Mouse (Mus musculus) G1E (cell line): ENCODE results near the gene Pfdn4. TPM values are rescaled to one million over a fixed set of nuclear protein-coding genes. Genes with fewer than 3 reads are reported as not detected.
A peak's percentile ranks its signal among the peaks of the same experiment; 100 is the strongest.

Source experiments
- ATAC-seq: 2 replicates; pipeline ENCODE4 v1.8.0; 2016; ENCODE audit warnings: mild to moderate bottlenecking; ENCODE audit not compliant: insufficient number of reproducible peaks, poor library complexity, low FRiP score, severe bottlenecking; ENCODE audit errors: extremely low read depth
- DNase-seq: peaks from one replicate; pipeline ENCODE4 v3.0.0; 2012; ENCODE audit warnings: low spot score
- H3K27me3 ChIP-seq: 2 replicates; pipeline ENCODE4 v1.6.1; 2012; ENCODE audit warnings: mild to moderate bottlenecking, low read length, inconsistent platforms; ENCODE audit not compliant: insufficient read depth
- H3K36me3 ChIP-seq: replicated peaks from 2 replicates; pipeline ENCODE3; 2012; ENCODE audit warnings: mild to moderate bottlenecking, inconsistent platforms
- H3K4me1 ChIP-seq: 2 replicates; pipeline ENCODE4 v1.6.1; 2012; ENCODE audit warnings: low read depth, low read length, inconsistent platforms, mixed read lengths; ENCODE audit not compliant: insufficient read depth
- H3K4me3 ChIP-seq: 2 replicates; pipeline ENCODE4 v1.5.1; 2012; ENCODE audit warnings: low read depth, mild to moderate bottlenecking, inconsistent platforms, low read length, moderate library complexity, mixed read lengths
- H3K9me3 ChIP-seq: replicated peaks from 2 replicates; pipeline ENCODE4 v1.6.1; 2012; ENCODE audit warnings: inconsistent platforms
- CTCF ChIP-seq: IDR thresholded peaks from 2 replicates; pipeline ENCODE4 v1.5.1; 2012; ENCODE audit warnings: low read depth, low read length, inconsistent platforms, mixed read lengths
- GATA1 ChIP-seq: IDR thresholded peaks from 2 replicates; pipeline ENCODE4 v1.6.1; 2012; ENCODE audit warnings: borderline replicate concordance, low read length, inconsistent platforms, mixed read lengths
- GATA2 ChIP-seq: IDR thresholded peaks from 2 replicates; pipeline ENCODE4 v1.6.1; 2012; ENCODE audit warnings: low read depth, low read length, inconsistent platforms, borderline replicate concordance
- POLR2AphosphoS5 ChIP-seq: IDR thresholded peaks from 2 replicates; pipeline ENCODE4 v1.6.1; 2012; ENCODE audit warnings: low read depth, low read length, inconsistent platforms; ENCODE audit not compliant: insufficient replicate concordance
- TAL1 ChIP-seq: conservative IDR thresholded peaks from 2 replicates; pipeline ENCODE4 v1.6.1; 2012; ENCODE audit warnings: low read depth, low read length, inconsistent platforms, mixed read lengths
- polyA plus RNA-seq: library from polyadenylated mRNA; stranded (reverse); fragments of >175 nt; gene quantifications from 2 replicates; pipeline ENCODE4 v1.2.3, GENCODE M21; 2012
- total RNA-seq, 2 experiments: library from RNA; stranded (forward) in 1 of 2; stranded (reverse) in 1 of 2; fragments of 200-1000 nt in 1 of 2; fragments of >200 nt in 1 of 2; fragmentation: Nextera tagmentation in 1 of 2; gene quantifications; 2 replicates each; pipeline ENCODE4 v1.2.3; 2014 to 2017

Gene Pfdn4
- total and polyA plus RNA-seq, 3 experiments: 7.5 to 87.9 (median 41.2) TPM

GRCm38 (mm10) chr2:170494784-170495710 is 1.2 kb upstream of the Pfdn4 start:
- H3K27me3 ChIP-seq: no peaks in the 10 kb centered on the region
- ATAC-seq: no peak
- H3K36me3 ChIP-seq: no peaks in the 10 kb centered on the region
- H3K9me3 ChIP-seq: peaks cover 63% of the 10 kb centered on the region
- DNase-seq: no peak
- no peaks in the 10 kb centered on the region for H3K4me1 ChIP-seq
- H3K4me3 ChIP-seq: no peak overlapping the region
- TF ChIP-seq GATA1 (no peak), TAL1 (no peak), POLR2AphosphoS5 (no peak), GATA2 (no peak), CTCF (no peak)

GRCm38 (mm10) chr2:170497091-170497566 is 901 bp downstream of the Pfdn4 start, which contains the start of gene Cyp24a1:
Cyp24a1 (minus strand) TSS chr2:170497145.
- DNase-seq: no peak
- H3K9me3 ChIP-seq: peaks cover 59% of the 10 kb centered on the region
- no peak for ATAC-seq
- no peaks in the 10 kb centered on the region for H3K27me3 ChIP-seq
- H3K4me1 ChIP-seq: no peaks in the 10 kb centered on the region
- H3K4me3 ChIP-seq: peak within 1 kb of the TSS; percentile 7; the same call in 1 of the 2 replicates
- TF ChIP-seq POLR2AphosphoS5 (no peak), TAL1 (no peak), GATA2 (no peak), CTCF (no peak), GATA1 (no peak)
- no peaks in the 10 kb centered on the region for H3K36me3 ChIP-seq

GRCm38 (mm10) chr2:170498011-170498410 is 1.8 kb downstream of the Pfdn4 start:
- DNase-seq (no peak), ATAC-seq (no peak)
- Histone ChIP-seq H3K27me3 (no peaks in the 10 kb centered on the region), H3K4me3 (no peak overlapping the region), H3K9me3 (peaks cover 53% of the 10 kb centered on the region), H3K36me3 (no peaks in the 10 kb centered on the region), H3K4me1 (no peaks in the 10 kb centered on the region)
- TF ChIP-seq GATA2 (no peak), POLR2AphosphoS5 (no peak), CTCF (no peak), GATA1 (no peak), TAL1 (no peak)

- peaks cover 7% of the 10 kb centered on the region for H3K4me1 ChIP-seq
- no peak overlapping the region for H3K4me3 ChIP-seq
- no peak for DNase-seq
- H3K36me3 ChIP-seq: no peaks in the 10 kb centered on the region
- no peaks in the 10 kb centered on the region for H3K27me3 ChIP-seq
- TF ChIP-seq CTCF (no peak), TAL1 (no peak), GATA2 (no peak), GATA1 (no peak), POLR2AphosphoS5 (no peak)
- H3K9me3 ChIP-seq: peaks cover 13% of the 10 kb centered on the region
- no peak for ATAC-seq
Measured at GRCm38 (mm10) chr2:170503343-170503742, 7.1 kb downstream of the Pfdn4 start.

- Histone ChIP-seq H3K36me3 (no peaks in the 10 kb centered on the region), H3K4me3 (no peak overlapping the region), H3K9me3 (peaks cover 8% of the 10 kb centered on the region), H3K4me1 (peaks cover 14% of the 10 kb centered on the region), H3K27me3 (no peaks in the 10 kb centered on the region)
- TF ChIP-seq CTCF (no peak), TAL1 (no peak), POLR2AphosphoS5 (no peak), GATA2 (no peak), GATA1 (no peak)
- no peak for DNase-seq
- no peak for ATAC-seq
Measured at GRCm38 (mm10) chr2:170503983-170504382, 7.8 kb downstream of the Pfdn4 start.

- ATAC-seq: peak; percentile 23; the same call in 1 of the 2 replicates
- TF ChIP-seq CTCF (peak; percentile 44), TAL1 (no peak)
- Histone ChIP-seq H3K27me3 (no peaks in the 10 kb centered on the region), H3K9me3 (no peaks in the 10 kb centered on the region), H3K4me3 (no peak overlapping the region), H3K36me3 (peaks cover 3% of the 10 kb centered on the region), H3K4me1 (peaks cover 30% of the 10 kb centered on the region)
- DNase-seq: peak; percentile 56
Measured at GRCm38 (mm10) chr2:170507734-170508133, 11.5 kb downstream of the Pfdn4 start.
